Mouse (Mus musculus) left cerebral cortex, adult 18-20 months (tissue): ENCODE results near the gene Sema4b. TPM values are rescaled to one million over a fixed set of nuclear protein-coding genes. Genes with fewer than 3 reads are reported as not detected.

Experiments
- DNase-seq, 2 experiments: peaks; one replicate each; pipeline ENCODE4 v3.0.0; 2021 to 2022; ENCODE audit warnings: low spot score in 2 of 2, mixed read lengths in 1 of 2
- total RNA-seq, 2 experiments: library from RNA; stranded (reverse); gene quantifications; 2 replicates each; pipeline ENCODE4 v1.2.3; 2021

Gene Sema4b
- total RNA-seq, 2 experiments from 2014 or later: 17.7 to 18.0 TPM

GRCm38 (mm10) chr7:80213604-80214003 lies 27.0 kb downstream of the Sema4b start:
- no peak for DNase-seq

GRCm38 (mm10) chr7:80214459-80214858 lies 27.8 kb downstream of the Sema4b start:
- no peak for DNase-seq

- DNase-seq: peak; percentile 68 to 82
These were observed 28.8 kb downstream of the Sema4b start for GRCm38 (mm10) chr7:80215398-80215797.

GRCm38 (mm10) chr7:80216566-80216965 lies 29.9 kb downstream of the Sema4b start:
- no peak for DNase-seq

- DNase-seq: no peak
These were observed 32.0 kb downstream of the Sema4b start for GRCm38 (mm10) chr7:80218666-80219065.

GRCm38 (mm10) chr7:80220237-80220797 lies 33.7 kb downstream of the Sema4b start:
- no peak for DNase-seq

- no peak for DNase-seq
These were observed 34.6 kb downstream of the Sema4b start for GRCm38 (mm10) chr7:80221179-80221750.

GRCm38 (mm10) chr7:80227065-80227464 lies 40.4 kb downstream of the Sema4b start:
- DNase-seq: no peak

- DNase-seq: no peak
These were observed 43.6 kb downstream of the Sema4b start for GRCm38 (mm10) chr7:80230196-80230595.

- no peak for DNase-seq
These were observed 45.4 kb downstream of the Sema4b start for GRCm38 (mm10) chr7:80231971-80232488.

- DNase-seq: peak; percentile 87 to 94
These were observed 45.9 kb downstream of the Sema4b start, which contains the start of the genes Cib1 and Gdpgp1 for GRCm38 (mm10) chr7:80232489-80233029. Gene Cib1 (minus strand): TSS chr7:80232813. Gene Gdpgp1 (plus strand): TSS chr7:80232865.

GRCm38 (mm10) chr7:80233799-80234198 lies 47.2 kb downstream of the Sema4b start:
- DNase-seq: no peak

- no peak for DNase-seq
These were observed 51.9 kb downstream of the Sema4b start for GRCm38 (mm10) chr7:80238542-80238941.

- DNase-seq: no peak
These were observed 55.0 kb downstream of the Sema4b start for GRCm38 (mm10) chr7:80241661-80242060.

- DNase-seq: no peak
These were observed 58.2 kb downstream of the Sema4b start for GRCm38 (mm10) chr7:80244851-80245250.

GRCm38 (mm10) chr7:80246148-80246721 lies 59.6 kb downstream of the Sema4b start, which contains the start of gene Ttll13:
Gene Ttll13 (plus strand): TSS chr7:80246376.
- DNase-seq: peak; percentile 95

- no peak for DNase-seq
These were observed 60.2 kb downstream of the Sema4b start for GRCm38 (mm10) chr7:80246859-80247258.

- no peak for DNase-seq
These were observed 65.8 kb downstream of the Sema4b start for GRCm38 (mm10) chr7:80252437-80252836.

GRCm38 (mm10) chr7:80252886-80253285 lies 66.2 kb downstream of the Sema4b start:
- DNase-seq: no peak

- no peak for DNase-seq
These were observed 69.3 kb downstream of the Sema4b start for GRCm38 (mm10) chr7:80255981-80256380.

GRCm38 (mm10) chr7:80257706-80258105 lies 71.1 kb downstream of the Sema4b start:
- no peak for DNase-seq
